In genomic region chr14:6286931-6287715, GRCm38 (mm10) we compare ENCODE assay signal across 7 mouse cellular contexts. TPM values are rescaled to one million over a fixed set of nuclear protein-coding genes. Genes with fewer than 3 reads are reported as not detected.
DNase-seq lines count a peak whose midpoint lies in the region; ATAC-seq and TF ChIP-seq lines count a peak whose summit lies in the region.
"Not testable (repeated sequence)": the region's sequence is repeated elsewhere in the genome, so short reads cannot be mapped to it uniquely, and the experiment has no call there.

Gene Gm3411, minus strand, starts transcription at chr14:6287250.

- H3K9me3 ChIP-seq in forebrain, postnatal 0 days (ENCODE audit: low read length); stomach, embryonic 14.5 days (ENCODE audit: control insufficient read depth, low read depth, low read length): not testable (repeated sequence)

- peak; percentile 5; the same call in 1 of the 2 replicates for TF ChIP-seq CTCF in forebrain, postnatal 0 days (IDR thresholded peaks at IDR 0.05; ENCODE audit: low read depth)

- H3K4me3 ChIP-seq in forebrain, postnatal 0 days (ENCODE audit: low read depth, low read length) = peak within 1 kb of the TSS; percentile 45
- peak within 1 kb of the TSS; percentile 35 for H3K4me3 ChIP-seq in stomach, embryonic 14.5 days (ENCODE audit: low read depth, low read length)

- 2% methylated on average over 41 of the region's 57 CpGs for WGBS in forebrain, postnatal 0 days
- 5% methylated on average over 38 of the region's 57 CpGs for WGBS in stomach, embryonic 14.5 days

- peak within 1 kb of the TSS; percentile 74 for H3K9ac ChIP-seq in forebrain, postnatal 0 days
- H3K9ac ChIP-seq in stomach, embryonic 14.5 days (replicated peaks; ENCODE audit: low read depth, low read length) = 0 out of 2 replicates have a peak within 1 kb of the TSS, but pooled peaks have one; percentile 25

- not testable (repeated sequence) for H3K4me1 ChIP-seq in forebrain, postnatal 0 days (ENCODE audit: insufficient read depth); stomach, embryonic 14.5 days (ENCODE audit: control insufficient read depth, insufficient read depth, low read length)

- H3K27ac ChIP-seq in forebrain, postnatal 0 days (ENCODE audit: low read depth, low read length); stomach, embryonic 14.5 days (ENCODE audit: low read length): not testable (repeated sequence)

- DNase-seq in cerebellum, adult 9-11 months = peak; percentile 4
- peak; percentile 48 for DNase-seq in forebrain, postnatal 0 days
- peak; percentile 69 for DNase-seq in heart, postnatal 25 days (ENCODE audit: low spot score)
- peak; percentile 29 to 77 for DNase-seq in kidney, postnatal 25 days
- peak; percentile 22 for DNase-seq in liver
- peak; percentile 64 for DNase-seq in neural tube, embryonic 10.5 days (ENCODE audit: extremely low spot score, low spot score)

- not testable (repeated sequence) for H3K36me3 ChIP-seq in forebrain, postnatal 0 days (ENCODE audit: insufficient read depth); stomach, embryonic 14.5 days (ENCODE audit: control insufficient read depth, insufficient read depth, low read length)

- peak within 1 kb of the TSS; percentile 61 for H3K4me2 ChIP-seq in forebrain, postnatal 0 days (ENCODE audit: low read depth)
- peak within 1 kb of the TSS; percentile 53 for H3K4me2 ChIP-seq in stomach, embryonic 14.5 days (replicated peaks; ENCODE audit: low read depth, low read length)

- intact Hi-C loops in heart, postnatal 25 days (cut with DNase I) = not testable (repeated sequence)

- H3K27me3 ChIP-seq in forebrain, postnatal 0 days (ENCODE audit: insufficient read depth, low read length); stomach, embryonic 14.5 days (ENCODE audit: control insufficient read depth, insufficient read depth, low read length): not testable (repeated sequence)

- not testable (repeated sequence) for ATAC-seq in forebrain, postnatal 0 days; stomach, embryonic 14.5 days (ENCODE audit: insufficient number of reproducible peaks, insufficient read depth, low FRiP score, low read depth)

RNA-seq across cellular contexts. Expression of gene Gm3411, which starts in this region (rescaled TPM):
- 2.5 and 3.5 TPM in 2 replicates for total RNA-seq in forebrain, postnatal 0 days (2014; rRNA removed)
- polyA plus RNA-seq in forebrain, postnatal 0 days (2015; fragmentation: Nextera tagmentation; extraction: Ambion mirVana) = 9.5 and 10.3 TPM in 2 replicates
- under 1 TPM; 0.17 to 0.34 TPM for total RNA-seq in heart, postnatal 25 days (2021)
- polyA plus RNA-seq in stomach, embryonic 14.5 days (2014; fragmentation: Nextera tagmentation; extraction: Ambion mirVana) = 1.1 and 1.6 TPM in 2 replicates

Comparison
In these comparisons a context has a peak if more than half of its experiments do, and no peak if none do; other contexts are left out.
1. Peak in DNase-seq in heart, postnatal 25 days; RNA of the gene not detected or under 1 TPM.
2. DNase-seq: peak in every context shown above with its lines; median percentile 69 in heart, postnatal 25 days; 64 in neural tube, embryonic 10.5 days; 53 in kidney, postnatal 25 days; 48 in forebrain, postnatal 0 days; 22 in liver; 4 in cerebellum, adult 9-11 months.